ENCODE assay signal across 1 mouse cellular context in genomic region chr14:55558740-55559448, GRCm38 (mm10).
TF ChIP-seq lines count a peak whose summit lies in the region.

No protein-coding gene starts in this region.

TF ChIP-seq in MEL, 35 proteins besides CTCF, POLR2A, EP300 and RAD21 (continued from another document):
- TF ChIP-seq SMC3 (IDR thresholded peaks at IDR 0.05; ENCODE audit: low read depth, low read length) (no peak), CHD2 (IDR thresholded peaks at IDR 0.05; ENCODE audit: low read length) (no peak), TCF12 (IDR thresholded peaks at IDR 0.05; ENCODE audit: low read depth, low read length) (peak; percentile 96), MYB (IDR thresholded peaks at IDR 0.05; ENCODE audit: low read depth, low read length) (no peak), GATA1 (IDR thresholded peaks at IDR 0.05; ENCODE audit: low read depth, low read length) (peak; percentile 96), MYC (IDR thresholded peaks at IDR 0.05; ENCODE audit: low read depth, low read length) (no peak), MAFK (IDR thresholded peaks at IDR 0.05; ENCODE audit: borderline replicate concordance, low read depth, low read length) (no peak), GABPA (IDR thresholded peaks at IDR 0.05; ENCODE audit: low read depth, low read length) (no peak), NELFE (IDR thresholded peaks at IDR 0.05; ENCODE audit: low read depth, low read length) (no peak), USF1 (IDR thresholded peaks at IDR 0.05; ENCODE audit: low read depth, low read length) (no peak), USF2 (IDR thresholded peaks at IDR 0.05; ENCODE audit: borderline replicate concordance in 1 of 2, insufficient read depth in 1 of 2, low read depth in 1 of 2, low read length in 2 of 2) (no peak), ZMIZ1 (IDR thresholded peaks at IDR 0.05; ENCODE audit: low read depth, low read length) (0 out of 2 replicates have a peak, but pooled peaks have one; percentile 7), UBTF (IDR thresholded peaks at IDR 0.05; ENCODE audit: borderline replicate concordance, insufficient read depth, low read depth, low read length) (no peak), E2F4 (IDR thresholded peaks at IDR 0.05; ENCODE audit: borderline replicate concordance, low read depth, low read length) (no peak), MEF2A (IDR thresholded peaks at IDR 0.05; ENCODE audit: extremely low read depth, insufficient replicate concordance, low read depth, low read length, poor library complexity, severe bottlenecking) (no peak)
TF ChIP-seq in MEL: peak in this region for 9.
